Mouse (Mus musculus) thymus, postnatal 4 days (tissue): ENCODE measurements around the gene Dok5.

ENCODE experiments used
- DNase-seq: peaks from one replicate; pipeline ENCODE4 v3.0.0; 2021

The Dok5 gene

GRCm38 (mm10) chr2:170739713-170740365 is 8.2 kb downstream of the Dok5 start:
- DNase-seq: no peak

GRCm38 (mm10) chr2:170743521-170743920 is 11.9 kb downstream of the Dok5 start:
- DNase-seq: no peak

GRCm38 (mm10) chr2:170748901-170749300 is 17.3 kb downstream of the Dok5 start:
- DNase-seq: no peak

GRCm38 (mm10) chr2:170752191-170752850 is 20.7 kb downstream of the Dok5 start:
- DNase-seq: no peak

GRCm38 (mm10) chr2:170755817-170756216 is 24.2 kb downstream of the Dok5 start:
- no peak for DNase-seq

- no peak for DNase-seq
Observed at GRCm38 (mm10) chr2:170756667-170757066, 25.1 kb downstream of the Dok5 start.

- no peak for DNase-seq
Observed at GRCm38 (mm10) chr2:170757228-170757875, 25.7 kb downstream of the Dok5 start.

GRCm38 (mm10) chr2:170758201-170758600 is 26.6 kb downstream of the Dok5 start:
- DNase-seq: no peak

GRCm38 (mm10) chr2:170764704-170765103 is 33.1 kb downstream of the Dok5 start:
- DNase-seq: no peak

- no peak for DNase-seq
Observed at GRCm38 (mm10) chr2:170767243-170767642, 35.6 kb downstream of the Dok5 start.

- no peak for DNase-seq
Observed at GRCm38 (mm10) chr2:170768699-170769098, 37.1 kb downstream of the Dok5 start.

GRCm38 (mm10) chr2:170771555-170771954 is 39.9 kb downstream of the Dok5 start:
- DNase-seq: no peak

GRCm38 (mm10) chr2:170772126-170772884 is 40.7 kb downstream of the Dok5 start:
- no peak for DNase-seq

GRCm38 (mm10) chr2:170772885-170773270 is 41.3 kb downstream of the Dok5 start:
- DNase-seq: no peak

- DNase-seq: no peak
Observed at GRCm38 (mm10) chr2:170775577-170775976, 44.0 kb downstream of the Dok5 start.

- no peak for DNase-seq
Observed at GRCm38 (mm10) chr2:170776107-170776506, 44.5 kb downstream of the Dok5 start.

- no peak for DNase-seq
Observed at GRCm38 (mm10) chr2:170777572-170777971, 46.0 kb downstream of the Dok5 start.

GRCm38 (mm10) chr2:170780010-170780750 is 48.6 kb downstream of the Dok5 start:
- no peak for DNase-seq

GRCm38 (mm10) chr2:170788101-170788500 is 56.5 kb downstream of the Dok5 start:
- no peak for DNase-seq

GRCm38 (mm10) chr2:170791332-170792017 is 59.9 kb downstream of the Dok5 start:
- no peak for DNase-seq

GRCm38 (mm10) chr2:170795242-170795641 is 63.6 kb downstream of the Dok5 start:
- DNase-seq: peak; percentile 10

- no peak for DNase-seq
Observed at GRCm38 (mm10) chr2:170802984-170803383, 71.4 kb downstream of the Dok5 start.
